Mouse (Mus musculus) testis, postnatal 14 days (tissue): Measurements from ENCODE around the gene Col9a3.
A peak's percentile ranks its signal among the peaks of the same experiment; 100 is the strongest.

ENCODE experiments used
- DNase-seq: peaks from one replicate; pipeline ENCODE4 v3.0.0; 2021; ENCODE audit warnings: low spot score

Gene Col9a3

GRCm38 (mm10) chr2:180641576-180642554 lies 44.3 kb downstream of the Col9a3 start:
- peak; percentile 74 for DNase-seq

GRCm38 (mm10) chr2:180642555-180643260 lies 45.1 kb downstream of the Col9a3 start, which contains the start of gene Tcfl5:
Gene Tcfl5, minus strand, starts transcription at chr2:180642708.
- peak; percentile 88 for DNase-seq

- no peak for DNase-seq
Observed at GRCm38 (mm10) chr2:180643626-180644025, 46.0 kb downstream of the Col9a3 start.

GRCm38 (mm10) chr2:180646841-180647240 lies 49.3 kb downstream of the Col9a3 start:
- DNase-seq = no peak

GRCm38 (mm10) chr2:180654666-180655065 lies 57.1 kb downstream of the Col9a3 start:
- DNase-seq = no peak

GRCm38 (mm10) chr2:180655150-180655549 lies 57.6 kb downstream of the Col9a3 start:
- DNase-seq = no peak

- peak; percentile 38 for DNase-seq
Observed at GRCm38 (mm10) chr2:180657394-180658013, 59.9 kb downstream of the Col9a3 start.

- no peak for DNase-seq
Observed at GRCm38 (mm10) chr2:180658381-180658780, 60.8 kb downstream of the Col9a3 start.

GRCm38 (mm10) chr2:180659353-180660150 lies 62.0 kb downstream of the Col9a3 start:
- peak; percentile 52 for DNase-seq

- DNase-seq = no peak
Observed at GRCm38 (mm10) chr2:180660521-180660920, 62.9 kb downstream of the Col9a3 start.

GRCm38 (mm10) chr2:180662008-180662407 lies 64.4 kb downstream of the Col9a3 start:
- no peak for DNase-seq
